Mouse (Mus musculus): ENCODE data around the gene U2surp.

DNA sequence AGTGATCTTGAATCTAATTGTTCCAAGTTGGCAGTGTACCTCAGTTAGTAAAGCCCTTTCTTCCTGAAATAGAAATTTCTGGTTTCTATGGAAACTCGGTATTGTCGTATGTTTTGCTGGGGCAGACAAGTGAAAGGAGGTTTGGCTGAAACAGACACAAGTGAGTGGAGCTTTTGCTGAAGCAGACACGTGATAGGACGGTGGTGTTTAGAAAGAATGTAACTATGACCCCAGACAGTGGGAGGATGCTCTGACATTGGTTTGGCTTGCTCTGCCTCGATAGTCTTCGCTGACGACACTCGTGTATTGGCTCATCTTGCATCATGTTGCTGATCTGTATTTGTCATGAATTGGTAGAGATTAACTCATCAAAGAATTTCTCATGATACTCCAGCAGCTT, 9.2 kb upstream of the U2surp start:
- TF ChIP-seq POLR2A (IDR thresholded peaks at IDR 0.05; ENCODE audit: insufficient read length, low read depth) (no peak), USF1 (IDR thresholded peaks at IDR 0.05; ENCODE audit: low read depth) (no peak), MAX (IDR thresholded peaks at IDR 0.05; ENCODE audit: low read depth) (no peak), MYOD1 (IDR thresholded peaks at IDR 0.05; ENCODE audit: control insufficient read depth in 1 of 3, insufficient read length in 2 of 3, low read depth in 2 of 3) (no peak), POLR2AphosphoS2 (IDR thresholded peaks at IDR 0.05; ENCODE audit: insufficient read length, low read depth) (no peak)

Data from myocyte (in vitro differentiated cells).